Comparison of ENCODE assay signal across 8 mouse cellular contexts in genomic region chr7:49321124-49321531, GRCm38 (mm10).
DNase-seq lines count a peak whose midpoint lies in the region; ATAC-seq lines count a peak whose summit lies in the region.

No protein-coding gene starts in this region.

- H3K9ac ChIP-seq in kidney, embryonic 15.5 days: no peak overlapping the region

- no peak overlapping the region for H3K4me3 ChIP-seq in kidney, embryonic 15.5 days (replicated peaks)
- peak overlapping the region; percentile 38 for H3K4me3 ChIP-seq in erythroblast, embryonic 14.5 days (replicated peaks)

- peak overlapping the region; percentile 71 for H3K27ac ChIP-seq in kidney, embryonic 15.5 days

- peak; percentile 57; the same call in 1 of the 2 replicates for ATAC-seq in kidney, embryonic 15.5 days (replicated peaks; ENCODE audit: low FRiP score)

- peaks cover 25% of the 10 kb centered on the region for H3K4me1 ChIP-seq in kidney, embryonic 15.5 days
- H3K4me1 ChIP-seq in erythroblast, embryonic 14.5 days (ENCODE audit: control insufficient read depth): peaks cover 74% of the 10 kb centered on the region

- H3K36me3 ChIP-seq in kidney, embryonic 15.5 days: no peaks in the 10 kb centered on the region
- H3K36me3 ChIP-seq in erythroblast, embryonic 14.5 days (ENCODE audit: control insufficient read depth): no peaks in the 10 kb centered on the region; the same call in 1 of the 2 replicates

- no peaks in the 10 kb centered on the region for H3K27me3 ChIP-seq in kidney, embryonic 15.5 days
- H3K27me3 ChIP-seq in erythroblast, embryonic 14.5 days (ENCODE audit: control insufficient read depth): no peaks in the 10 kb centered on the region

- 46% methylated on average over 8 of the region's 8 CpGs for WGBS in kidney, embryonic 15.5 days

- 0 out of 2 replicates have a peak, but pooled peaks cover 4% of the 10 kb centered on the region for H3K9me3 ChIP-seq in kidney, embryonic 15.5 days (replicated peaks)
- peaks cover 4% of the 10 kb centered on the region for H3K9me3 ChIP-seq in erythroblast, embryonic 14.5 days (ENCODE audit: control insufficient read depth, low read length)

- DNase-seq in kidney, postnatal 25 days: no peak
- DNase-seq in c-Kit-positive CD71-positive TER-119-negative erythroid progenitor cells, embryonic 14.5 days (ENCODE audit: low read depth): peak; percentile 66
- DNase-seq in lung, postnatal 36 days: peak; percentile 52
- DNase-seq in embryo, embryonic 11 days: no peak
- no peak for DNase-seq in left cerebral cortex, adult 9 months (ENCODE audit: low spot score in 2 of 2)
- no peak for DNase-seq in embryo, embryonic 10.5 days (ENCODE audit: low spot score)

- H3K4me2 ChIP-seq in kidney, embryonic 15.5 days: no peak overlapping the region

Comparison
In these comparisons a context has a peak if more than half of its experiments do, and no peak if none do; other contexts are left out.
1. DNase-seq: peak in c-Kit-positive CD71-positive TER-119-negative erythroid progenitor cells, embryonic 14.5 days (single experiment) and lung, postnatal 36 days (single experiment); none in kidney, postnatal 25 days (0 of 2), embryo, embryonic 11 days (single experiment), left cerebral cortex, adult 9 months (0 of 2) and embryo, embryonic 10.5 days (single experiment).